Mouse (Mus musculus) heart, adult 2 months (tissue): ENCODE measurements around the gene Nuak2.

ENCODE experiments used
- CTCF ChIP-seq: fragments of 200-600 bp; IDR thresholded peaks from 2 replicates; pipeline ENCODE4 v1.8.1; 2022; ENCODE audit warnings: antibody characterized with exemption, mild to moderate bottlenecking, moderate library complexity
- EP300 ChIP-seq: fragments of 200-500 bp; IDR thresholded peaks from 2 replicates; pipeline ENCODE4 v1.6.1; 2011; ENCODE audit warnings: low read depth, low read length, control low read depth; ENCODE audit not compliant: insufficient read depth
- POLR2A ChIP-seq: fragments of 200-500 bp; IDR thresholded peaks from 2 replicates; pipeline ENCODE4 v1.6.1; 2011; ENCODE audit warnings: mild to moderate bottlenecking, low read depth, low read length, control low read depth; ENCODE audit not compliant: insufficient read depth

GRCm38 (mm10) chr1:132371298-132372081 lies 55.6 kb downstream of the Nuak2 start:
- TF ChIP-seq CTCF (no peak), POLR2A (no peak), EP300 (no peak)
